Mouse (Mus musculus) liver, embryonic 15.5 days (tissue): ENCODE measurements around the gene Spg20. TPM values are rescaled to one million over a fixed set of nuclear protein-coding genes. Genes with fewer than 3 reads are reported as not detected.

Experiments
- ATAC-seq: fragments of 200-750 bp; cut with Nextera tagmentation; 2 replicates; pipeline ENCODE4 v1.8.0; 2017; ENCODE audit warnings: moderate number of reproducible peaks, mild to moderate bottlenecking, moderate library complexity; ENCODE audit not compliant: insufficient read depth
- H3K27ac ChIP-seq: fragments of 300-500 bp; sonication (generic); replicated peaks from 2 replicates; pipeline ENCODE4 v1.5.1; 2015; ENCODE audit warnings: mild to moderate bottlenecking, inconsistent platforms
- H3K27me3 ChIP-seq: fragments of 300-500 bp; sonication (generic); 2 replicates; pipeline ENCODE4 v1.6.1; 2015; ENCODE audit warnings: mild to moderate bottlenecking, inconsistent platforms
- H3K36me3 ChIP-seq: fragments of 300-500 bp; sonication (generic); replicated peaks from 2 replicates; pipeline ENCODE4 v1.6.1; 2015; ENCODE audit warnings: moderate library complexity, mild to moderate bottlenecking, inconsistent platforms
- H3K4me1 ChIP-seq: fragments of 300-500 bp; sonication (generic); replicated peaks from 2 replicates; pipeline ENCODE4 v1.6.1; 2015; ENCODE audit warnings: inconsistent platforms
- H3K4me2 ChIP-seq: fragments of 300-500 bp; sonication (generic); 2 replicates; pipeline ENCODE4 v1.6.1; 2015; ENCODE audit warnings: moderate library complexity, mild to moderate bottlenecking, inconsistent platforms
- H3K4me3 ChIP-seq: fragments of 300-500 bp; sonication (generic); replicated peaks from 2 replicates; pipeline ENCODE4 v1.5.1; 2015; ENCODE audit warnings: mild to moderate bottlenecking, inconsistent platforms
- H3K9ac ChIP-seq: fragments of 300-500 bp; sonication (generic); 2 replicates; pipeline ENCODE4 v1.6.1; 2015; ENCODE audit warnings: moderate library complexity, mild to moderate bottlenecking, inconsistent platforms
- H3K9me3 ChIP-seq: fragments of 300-500 bp; sonication (generic); replicated peaks from 2 replicates; pipeline ENCODE4 v1.6.1; 2016; ENCODE audit warnings: inconsistent platforms
- WGBS: fragments of 180-500 bp; shearing (Covaris S2); methylation state at CpG from one replicate; pipeline ENCODE4 v1.1.7; 2015; ENCODE audit warnings: mixed read lengths; ENCODE audit not compliant: insufficient replicate concordance; 5-methylcytosine and 5-hydroxymethylcytosine counted together
- polyA plus RNA-seq: library from polyadenylated mRNA; unstranded; fragments of >200 nt; fragmentation: Nextera tagmentation; extraction: Ambion mirVana; gene quantifications from 2 replicates; pipeline ENCODE4 v1.2.1, GENCODE M21; 2015

The Spg20 gene
- polyA plus RNA-seq, 1 experiment from 2014 or later: 7.7 TPM

GRCm38 (mm10) chr3:55080055-55080454 is 31.9 kb upstream of the Spg20 start:
- Histone ChIP-seq H3K9me3 (no peaks in the 10 kb centered on the region), H3K9ac (no peak overlapping the region), H3K27me3 (no peaks in the 10 kb centered on the region), H3K27ac (no peak overlapping the region), H3K4me1 (no peaks in the 10 kb centered on the region), H3K4me3 (no peak overlapping the region), H3K36me3 (no peaks in the 10 kb centered on the region), H3K4me2 (no peak overlapping the region)
- no peak for ATAC-seq
- WGBS: 14% methylated on average over 6 of the region's 6 CpGs

- Histone ChIP-seq H3K27ac (no peak overlapping the region), H3K4me2 (no peak overlapping the region), H3K9ac (no peak overlapping the region), H3K27me3 (no peaks in the 10 kb centered on the region), H3K36me3 (no peaks in the 10 kb centered on the region), H3K4me1 (no peaks in the 10 kb centered on the region), H3K4me3 (no peak overlapping the region), H3K9me3 (no peaks in the 10 kb centered on the region)
- 52% methylated on average over 6 of the region's 6 CpGs for WGBS
- no peak for ATAC-seq
Observed at GRCm38 (mm10) chr3:55084781-55085180, 27.1 kb upstream of the Spg20 start.

- H3K4me2 ChIP-seq: no peak overlapping the region
- H3K36me3 ChIP-seq: no peaks in the 10 kb centered on the region
- H3K9me3 ChIP-seq: no peaks in the 10 kb centered on the region
- no peak overlapping the region for H3K27ac ChIP-seq
- no peaks in the 10 kb centered on the region for H3K4me1 ChIP-seq
- no peaks in the 10 kb centered on the region for H3K27me3 ChIP-seq
- no peak overlapping the region for H3K4me3 ChIP-seq
- no peak for ATAC-seq
- 41% methylated on average over 3 of the region's 3 CpGs for WGBS
- H3K9ac ChIP-seq: no peak overlapping the region
Observed at GRCm38 (mm10) chr3:55085716-55086115, 26.2 kb upstream of the Spg20 start.

GRCm38 (mm10) chr3:55086948-55087347 is 25.0 kb upstream of the Spg20 start:
- H3K9ac ChIP-seq: no peak overlapping the region
- no peak overlapping the region for H3K4me3 ChIP-seq
- no peaks in the 10 kb centered on the region for H3K27me3 ChIP-seq
- no peaks in the 10 kb centered on the region for H3K36me3 ChIP-seq
- H3K4me2 ChIP-seq: no peak overlapping the region
- no peak for ATAC-seq
- H3K27ac ChIP-seq: no peak overlapping the region
- WGBS: 67% methylated on average over 5 of the region's 5 CpGs
- H3K4me1 ChIP-seq: no peaks in the 10 kb centered on the region
- H3K9me3 ChIP-seq: no peaks in the 10 kb centered on the region

GRCm38 (mm10) chr3:55087360-55087759 is 24.5 kb upstream of the Spg20 start:
- Histone ChIP-seq H3K4me3 (no peak overlapping the region), H3K27me3 (no peaks in the 10 kb centered on the region), H3K4me1 (no peaks in the 10 kb centered on the region), H3K9ac (no peak overlapping the region), H3K9me3 (no peaks in the 10 kb centered on the region), H3K4me2 (no peak overlapping the region), H3K36me3 (no peaks in the 10 kb centered on the region), H3K27ac (no peak overlapping the region)
- ATAC-seq: no peak
- 43% methylated on average over 4 of the region's 4 CpGs for WGBS

GRCm38 (mm10) chr3:55088359-55088758 is 23.5 kb upstream of the Spg20 start:
- Histone ChIP-seq H3K27ac (no peak overlapping the region), H3K4me3 (no peak overlapping the region), H3K9me3 (no peaks in the 10 kb centered on the region), H3K27me3 (no peaks in the 10 kb centered on the region), H3K4me2 (no peak overlapping the region), H3K9ac (no peak overlapping the region), H3K4me1 (no peaks in the 10 kb centered on the region), H3K36me3 (no peaks in the 10 kb centered on the region)
- 45% methylated on average over 4 of the region's 4 CpGs for WGBS
- no peak for ATAC-seq

GRCm38 (mm10) chr3:55088843-55089242 is 23.1 kb upstream of the Spg20 start:
- H3K9ac ChIP-seq: no peak overlapping the region
- H3K4me2 ChIP-seq: no peak overlapping the region
- no peak overlapping the region for H3K27ac ChIP-seq
- H3K4me1 ChIP-seq: no peaks in the 10 kb centered on the region
- H3K9me3 ChIP-seq: no peaks in the 10 kb centered on the region
- H3K4me3 ChIP-seq: no peak overlapping the region
- H3K27me3 ChIP-seq: no peaks in the 10 kb centered on the region
- no peak for ATAC-seq
- H3K36me3 ChIP-seq: no peaks in the 10 kb centered on the region
- 46% methylated on average over 3 of the region's 3 CpGs for WGBS

- no peaks in the 10 kb centered on the region for H3K4me1 ChIP-seq
- H3K9ac ChIP-seq: no peak overlapping the region
- no peak overlapping the region for H3K4me2 ChIP-seq
- no peaks in the 10 kb centered on the region for H3K36me3 ChIP-seq
- peak; percentile 25; the same call in 1 of the 2 replicates for ATAC-seq
- no peaks in the 10 kb centered on the region for H3K9me3 ChIP-seq
- H3K27me3 ChIP-seq: no peaks in the 10 kb centered on the region
- no peak overlapping the region for H3K4me3 ChIP-seq
- 61% methylated on average over 4 of the region's 4 CpGs for WGBS
- no peak overlapping the region for H3K27ac ChIP-seq
Observed at GRCm38 (mm10) chr3:55089291-55089690, 22.6 kb upstream of the Spg20 start.

GRCm38 (mm10) chr3:55093161-55093560 is 18.7 kb upstream of the Spg20 start:
- Histone ChIP-seq H3K27ac (no peak overlapping the region), H3K4me2 (no peak overlapping the region), H3K9ac (no peak overlapping the region), H3K4me3 (no peak overlapping the region), H3K9me3 (no peaks in the 10 kb centered on the region), H3K4me1 (no peaks in the 10 kb centered on the region), H3K36me3 (no peaks in the 10 kb centered on the region), H3K27me3 (no peaks in the 10 kb centered on the region)
- WGBS: 45% methylated on average over 1 of the region's 1 CpGs
- no peak for ATAC-seq

GRCm38 (mm10) chr3:55095968-55096654 is 15.8 kb upstream of the Spg20 start:
- WGBS: 50% methylated on average over 8 of the region's 8 CpGs
- no peak for ATAC-seq

GRCm38 (mm10) chr3:55096655-55097005 is 15.3 kb upstream of the Spg20 start:
- Histone ChIP-seq H3K9ac (no peak overlapping the region), H3K27ac (no peak overlapping the region), H3K4me1 (no peaks in the 10 kb centered on the region), H3K9me3 (no peaks in the 10 kb centered on the region), H3K27me3 (no peaks in the 10 kb centered on the region), H3K4me3 (no peak overlapping the region), H3K4me2 (no peak overlapping the region), H3K36me3 (no peaks in the 10 kb centered on the region)
- no peak for ATAC-seq
- 40% methylated on average over 2 of the region's 2 CpGs for WGBS

More at GRCm38 (mm10) chr3:55095968-55096654, 15.8 kb upstream of the Spg20 start:
- Histone ChIP-seq H3K4me2 (no peak overlapping the region), H3K9me3 (no peaks in the 10 kb centered on the region), H3K27ac (no peak overlapping the region), H3K9ac (no peak overlapping the region), H3K27me3 (no peaks in the 10 kb centered on the region), H3K4me1 (no peaks in the 10 kb centered on the region), H3K36me3 (no peaks in the 10 kb centered on the region), H3K4me3 (no peak overlapping the region)

GRCm38 (mm10) chr3:55097186-55097585 is 14.7 kb upstream of the Spg20 start:
- 49% methylated on average over 2 of the region's 2 CpGs for WGBS
- no peak overlapping the region for H3K4me2 ChIP-seq
- H3K9ac ChIP-seq: no peak overlapping the region
- H3K27me3 ChIP-seq: no peaks in the 10 kb centered on the region
- H3K36me3 ChIP-seq: no peaks in the 10 kb centered on the region
- no peak overlapping the region for H3K27ac ChIP-seq
- no peak overlapping the region for H3K4me3 ChIP-seq
- ATAC-seq: no peak
- no peaks in the 10 kb centered on the region for H3K4me1 ChIP-seq
- H3K9me3 ChIP-seq: no peaks in the 10 kb centered on the region
